Mouse (Mus musculus): ENCODE measurements around the gene Cfap126.
"Not testable (repeated sequence)": the region's sequence is repeated elsewhere in the genome, so short reads cannot be mapped to it uniquely, and the experiment has no call there.

The Cfap126 gene

GRCm38 (mm10) chr1:171121839-171122238, 8.1 kb downstream of the Cfap126 start:
- in situ Hi-C loops (cut with MseI, MboI): no loop called here

- in situ Hi-C loops (cut with MseI, MboI): no loop called here
Measured at GRCm38 (mm10) chr1:171122932-171123331, 9.2 kb downstream of the Cfap126 start.

- in situ Hi-C loops (cut with MseI, MboI): no loop called here
Measured at GRCm38 (mm10) chr1:171124398-171124797, 10.7 kb downstream of the Cfap126 start.

GRCm38 (mm10) chr1:171129251-171129650, 15.5 kb downstream of the Cfap126 start:
- in situ Hi-C loops (cut with MseI, MboI): no loop called here

- in situ Hi-C loops (cut with MseI, MboI): no loop called here
Measured at GRCm38 (mm10) chr1:171130971-171131370, 17.3 kb downstream of the Cfap126 start.

GRCm38 (mm10) chr1:171135600-171135999, 21.9 kb downstream of the Cfap126 start:
- in situ Hi-C loops (cut with MseI, MboI): no loop called here

- in situ Hi-C loops (cut with MseI, MboI): not testable (repeated sequence)
Measured at GRCm38 (mm10) chr1:171137486-171138155, 23.9 kb downstream of the Cfap126 start.

- in situ Hi-C loops (cut with MseI, MboI): not testable (repeated sequence)
Measured at GRCm38 (mm10) chr1:171142981-171143380, 29.3 kb downstream of the Cfap126 start.

- in situ Hi-C loops (cut with MseI, MboI): no loop called here
Measured at GRCm38 (mm10) chr1:171149974-171150760, 36.4 kb downstream of the Cfap126 start, which contains the start of the genes Sdhc and Mpz. Gene Sdhc (minus strand): TSS chr1:171150603. Gene Mpz (plus strand): TSS chr1:171150711.

- in situ Hi-C loops (cut with MseI, MboI): no loop called here
Measured at GRCm38 (mm10) chr1:171150838-171151391, 37.2 kb downstream of the Cfap126 start.

GRCm38 (mm10) chr1:171151966-171152365, 38.2 kb downstream of the Cfap126 start:
- in situ Hi-C loops (cut with MseI, MboI): no loop called here

- in situ Hi-C loops (cut with MseI, MboI): no loop called here
Measured at GRCm38 (mm10) chr1:171156644-171157043, 42.9 kb downstream of the Cfap126 start.

GRCm38 (mm10) chr1:171157965-171158364, 44.2 kb downstream of the Cfap126 start:
- in situ Hi-C loops (cut with MseI, MboI): no loop called here

- in situ Hi-C loops (cut with MseI, MboI): no loop called here
Measured at GRCm38 (mm10) chr1:171159485-171159975, 45.8 kb downstream of the Cfap126 start.

- in situ Hi-C loops (cut with MseI, MboI): no loop called here
Measured at GRCm38 (mm10) chr1:171162526-171162925, 48.8 kb downstream of the Cfap126 start.

- in situ Hi-C loops (cut with MseI, MboI): no loop called here
Measured at GRCm38 (mm10) chr1:171164258-171164657, 50.5 kb downstream of the Cfap126 start.

GRCm38 (mm10) chr1:171165629-171166345, 52.1 kb downstream of the Cfap126 start:
- in situ Hi-C loops (cut with MseI, MboI): no loop called here

- in situ Hi-C loops (cut with MseI, MboI): no loop called here
Measured at GRCm38 (mm10) chr1:171168906-171169305, 55.2 kb downstream of the Cfap126 start.

GRCm38 (mm10) chr1:171169913-171170312, 56.2 kb downstream of the Cfap126 start:
- in situ Hi-C loops (cut with MseI, MboI): no loop called here

- in situ Hi-C loops (cut with MseI, MboI): no loop called here
Measured at GRCm38 (mm10) chr1:171171138-171171537, 57.4 kb downstream of the Cfap126 start.

GRCm38 (mm10) chr1:171172779-171173178, 59.1 kb downstream of the Cfap126 start:
- in situ Hi-C loops (cut with MseI, MboI): no loop called here
